Mouse (Mus musculus) myocyte (in vitro differentiated cells): Measurements from ENCODE around the gene Hrnr. TPM values are rescaled to one million over a fixed set of nuclear protein-coding genes. Genes with fewer than 3 reads are reported as not detected.

Source experiments
- H3K27me3 ChIP-seq: one replicate; pipeline ENCODE4 v1.6.1; 2011; ENCODE audit not compliant: control insufficient read depth, insufficient read depth, insufficient read length
- H3K36me3 ChIP-seq: one replicate; pipeline ENCODE4 v1.6.1; 2011; ENCODE audit not compliant: control insufficient read depth, insufficient read depth
- H3K4me2 ChIP-seq: one replicate; pipeline ENCODE4 v1.6.1; 2011; ENCODE audit warnings: low read depth, control low read depth
- H3K4me3 ChIP-seq: one replicate; pipeline ENCODE4 v1.5.1; 2011; ENCODE audit warnings: mild to moderate bottlenecking, control low read depth, moderate library complexity
- H3K79me2 ChIP-seq: one replicate; pipeline ENCODE4 v1.6.1; 2011; ENCODE audit not compliant: control insufficient read depth, insufficient read depth
- H3ac ChIP-seq: one replicate; pipeline ENCODE4 v1.6.1; 2011; ENCODE audit not compliant: control insufficient read depth, insufficient read length
- CEBPB ChIP-seq: IDR thresholded peaks from 2 replicates; pipeline ENCODE4 v1.6.1; 2011; ENCODE audit warnings: mild to moderate bottlenecking, moderate library complexity; ENCODE audit not compliant: poor library complexity, insufficient read depth, severe bottlenecking
- E2F4 ChIP-seq: IDR thresholded peaks from one replicate; pipeline ENCODE4 v1.6.1; 2011; ENCODE audit warnings: mild to moderate bottlenecking, control low read depth, moderate library complexity; ENCODE audit not compliant: insufficient read depth
- MAX ChIP-seq: IDR thresholded peaks from one replicate; pipeline ENCODE4 v1.6.1; 2011; ENCODE audit warnings: low read depth, mild to moderate bottlenecking, control low read depth
- MYOD1 ChIP-seq, 3 experiments: IDR thresholded peaks; one replicate each; pipeline ENCODE4 v1.6.1; 2011; ENCODE audit warnings: control low read depth in 2 of 3, low read depth in 2 of 3, mild to moderate bottlenecking in 2 of 3, moderate library complexity in 1 of 3; ENCODE audit not compliant: insufficient read length in 2 of 3, control insufficient read depth in 1 of 3
- MYOG ChIP-seq, 3 experiments: IDR thresholded peaks; one replicate each; pipeline ENCODE4 v1.6.1; 2011; ENCODE audit warnings: control low read depth in 2 of 3, low read depth in 2 of 3, mild to moderate bottlenecking in 2 of 3; ENCODE audit not compliant: insufficient read length in 2 of 3, control insufficient read depth in 1 of 3, insufficient read depth in 1 of 3
- POLR2A ChIP-seq: IDR thresholded peaks from one replicate; pipeline ENCODE4 v1.6.1; 2011; ENCODE audit warnings: low read depth, mild to moderate bottlenecking, control low read depth, moderate library complexity; ENCODE audit not compliant: insufficient read length
- POLR2AphosphoS2 ChIP-seq: IDR thresholded peaks from one replicate; pipeline ENCODE4 v1.6.1; 2011; ENCODE audit warnings: low read depth, control low read depth; ENCODE audit not compliant: insufficient read length
- REST ChIP-seq: IDR thresholded peaks from one replicate; pipeline ENCODE4 v1.6.1; 2011; ENCODE audit warnings: mild to moderate bottlenecking, control low read depth, moderate library complexity; ENCODE audit not compliant: insufficient read depth, insufficient read length
- SRF ChIP-seq: IDR thresholded peaks from one replicate; pipeline ENCODE4 v1.6.1; 2011; ENCODE audit warnings: low read depth; ENCODE audit not compliant: control insufficient read depth, insufficient read length
- TCF12 ChIP-seq: IDR thresholded peaks from one replicate; pipeline ENCODE4 v1.6.1; 2011; ENCODE audit warnings: mild to moderate bottlenecking, control low read depth; ENCODE audit not compliant: poor library complexity, insufficient read depth, severe bottlenecking
- TCF3 ChIP-seq: IDR thresholded peaks from one replicate; pipeline ENCODE4 v1.6.1; 2011; ENCODE audit warnings: low read depth, control low read depth; ENCODE audit not compliant: insufficient read length
- USF1 ChIP-seq: IDR thresholded peaks from one replicate; pipeline ENCODE4 v1.6.1; 2011; ENCODE audit warnings: low read depth, mild to moderate bottlenecking, control low read depth, moderate library complexity
- polyA plus RNA-seq: library from polyadenylated mRNA; unstranded; fragments of >200 nt; fragmentation: generic; extraction: Trizol; gene quantifications from one replicate; pipeline ENCODE4 v1.2.1, GENCODE M21; 2012; ENCODE audit warnings: missing spikeins

Gene Hrnr
- polyA plus RNA-seq, 1 experiment, result not detected

DNA sequence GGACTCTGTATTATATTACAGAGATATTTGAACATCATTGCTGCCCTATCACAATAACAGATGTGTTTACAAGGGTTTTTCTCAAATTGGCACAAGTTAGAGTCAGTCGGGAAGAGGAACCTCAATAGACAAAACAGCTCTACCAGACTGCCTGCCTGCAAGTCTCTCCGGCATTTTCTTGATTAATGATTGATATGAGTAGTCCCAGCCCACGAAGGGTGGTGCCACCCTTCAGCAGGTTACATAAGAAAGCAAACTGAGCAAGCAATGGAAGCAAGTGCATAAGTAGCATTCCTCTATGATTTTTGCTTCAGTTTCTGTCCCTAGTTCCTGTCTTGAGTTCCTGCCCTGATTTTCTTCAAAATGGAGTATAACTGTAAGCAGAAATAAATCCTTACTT lies 17.7 kb upstream of the Hrnr start:
- Histone ChIP-seq H3K27me3 (no peaks in the 10 kb centered on the region), H3K36me3 (no peaks in the 10 kb centered on the region), H3K79me2 (no peaks in the 10 kb centered on the region), H3ac (no peak overlapping the region), H3K4me2 (no peak overlapping the region), H3K4me3 (no peak overlapping the region)
- TF ChIP-seq MYOD1 (IDR thresholded peaks at IDR 0.05; ENCODE audit: control insufficient read depth in 1 of 3, insufficient read length in 2 of 3, low read depth in 2 of 3), result no peak
- no peak for TF ChIP-seq MAX

DNA sequence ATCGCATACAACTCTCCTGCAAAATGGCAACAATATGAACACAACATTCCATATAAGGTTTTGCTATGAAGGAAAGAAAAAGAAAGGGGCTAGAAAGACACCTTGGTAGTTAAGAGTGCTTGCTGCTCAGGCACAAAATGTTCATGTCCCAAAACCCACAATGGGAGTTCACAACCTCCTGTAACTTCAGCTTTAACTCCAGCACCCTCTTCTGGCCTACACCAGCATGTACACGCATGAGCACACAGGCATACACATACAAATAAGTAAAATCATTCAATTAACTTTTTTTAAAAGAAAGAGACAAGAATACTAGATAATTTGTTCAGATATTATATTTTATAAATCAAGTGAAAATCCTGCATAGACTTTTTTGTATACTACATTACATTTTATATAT lies 13.4 kb upstream of the Hrnr start:
- H3K4me3 ChIP-seq, result no peak overlapping the region
- no peak overlapping the region for H3K4me2 ChIP-seq
- TF ChIP-seq MYOG (IDR thresholded peaks at IDR 0.05; ENCODE audit: control insufficient read depth in 1 of 3, insufficient read depth in 1 of 3, insufficient read length in 2 of 3, low read depth in 2 of 3) (no peak), REST (no peak), SRF (no peak), CEBPB (no peak), MAX (no peak), TCF12 (no peak), E2F4 (no peak), TCF3 (no peak), POLR2AphosphoS2 (no peak), USF1 (no peak), POLR2A (no peak), MYOD1 (IDR thresholded peaks at IDR 0.05; ENCODE audit: control insufficient read depth in 1 of 3, insufficient read length in 2 of 3, low read depth in 2 of 3) (no peak)
- no peaks in the 10 kb centered on the region for H3K36me3 ChIP-seq
- H3ac ChIP-seq, result no peak overlapping the region
- no peaks in the 10 kb centered on the region for H3K79me2 ChIP-seq
- H3K27me3 ChIP-seq, result no peaks in the 10 kb centered on the region

DNA sequence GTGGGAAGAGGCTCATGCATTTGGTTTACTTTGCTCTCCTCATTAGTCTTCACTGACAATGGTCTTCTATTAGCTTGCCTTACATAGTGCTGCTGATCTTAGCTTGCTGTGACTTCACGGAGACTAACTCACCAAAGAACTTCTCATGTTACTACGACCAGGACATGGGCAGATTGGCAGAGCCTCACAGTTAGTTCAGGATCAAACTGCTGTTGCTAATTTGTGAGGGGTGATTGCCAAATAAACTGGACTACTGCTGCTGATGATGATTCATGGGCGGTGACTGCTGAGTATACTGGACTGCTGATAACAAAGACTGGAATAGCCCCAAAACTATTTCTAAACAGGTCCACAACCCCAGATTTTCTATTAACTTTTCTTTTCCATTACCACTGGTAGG lies 8.2 kb upstream of the Hrnr start:
- H3K4me2 ChIP-seq, result no peak overlapping the region
- H3K27me3 ChIP-seq, result no peaks in the 10 kb centered on the region
- TF ChIP-seq MYOD1 (IDR thresholded peaks at IDR 0.05; ENCODE audit: control insufficient read depth in 1 of 3, insufficient read length in 2 of 3, low read depth in 2 of 3) (no peak), TCF3 (no peak), SRF (no peak), POLR2AphosphoS2 (no peak), POLR2A (no peak), MAX (no peak), MYOG (IDR thresholded peaks at IDR 0.05; ENCODE audit: control insufficient read depth in 1 of 3, insufficient read depth in 1 of 3, insufficient read length in 2 of 3, low read depth in 2 of 3) (no peak), CEBPB (no peak)
- no peak overlapping the region for H3K4me3 ChIP-seq
- no peaks in the 10 kb centered on the region for H3K79me2 ChIP-seq
- H3K36me3 ChIP-seq, result no peaks in the 10 kb centered on the region
- H3ac ChIP-seq, result no peak overlapping the region

- H3K79me2 ChIP-seq, result no peaks in the 10 kb centered on the region
- no peak overlapping the region for H3K4me2 ChIP-seq
- H3K36me3 ChIP-seq, result no peaks in the 10 kb centered on the region
- no peak for TF ChIP-seq REST
- no peak for TF ChIP-seq USF1
- H3K27me3 ChIP-seq, result no peaks in the 10 kb centered on the region
- H3K4me3 ChIP-seq, result no peak overlapping the region
- H3ac ChIP-seq, result no peak overlapping the region
Observed at GRCm38 (mm10) chr3:93314388-93314787, 5.2 kb upstream of the Hrnr start.

- TF ChIP-seq MAX (no peak), REST (no peak), E2F4 (no peak), TCF3 (no peak), SRF (no peak), CEBPB (no peak), MYOD1 (IDR thresholded peaks at IDR 0.05; ENCODE audit: control insufficient read depth in 1 of 3, insufficient read length in 2 of 3, low read depth in 2 of 3) (no peak), POLR2AphosphoS2 (no peak), USF1 (no peak), MYOG (IDR thresholded peaks at IDR 0.05; ENCODE audit: control insufficient read depth in 1 of 3, insufficient read depth in 1 of 3, insufficient read length in 2 of 3, low read depth in 2 of 3) (no peak), POLR2A (no peak), TCF12 (no peak)
- Histone ChIP-seq H3K4me2 (no peak overlapping the region), H3K36me3 (no peaks in the 10 kb centered on the region), H3K79me2 (no peaks in the 10 kb centered on the region), H3K4me3 (no peak overlapping the region), H3ac (no peak overlapping the region), H3K27me3 (no peaks in the 10 kb centered on the region)
Observed at GRCm38 (mm10) chr3:93337749-93338148, 18.2 kb downstream of the Hrnr start.
